Mouse (Mus musculus) heart, adult 11 months (tissue): ENCODE measurements around the gene Ift122.

Experiments used
- DNase-seq: peaks from one replicate; pipeline ENCODE4 v3.0.0; 2022

Ift122 gene

GRCm38 (mm10) chr6:115892363-115892762 lies 39.1 kb downstream of the Ift122 start:
- DNase-seq = peak; percentile 90

DNA sequence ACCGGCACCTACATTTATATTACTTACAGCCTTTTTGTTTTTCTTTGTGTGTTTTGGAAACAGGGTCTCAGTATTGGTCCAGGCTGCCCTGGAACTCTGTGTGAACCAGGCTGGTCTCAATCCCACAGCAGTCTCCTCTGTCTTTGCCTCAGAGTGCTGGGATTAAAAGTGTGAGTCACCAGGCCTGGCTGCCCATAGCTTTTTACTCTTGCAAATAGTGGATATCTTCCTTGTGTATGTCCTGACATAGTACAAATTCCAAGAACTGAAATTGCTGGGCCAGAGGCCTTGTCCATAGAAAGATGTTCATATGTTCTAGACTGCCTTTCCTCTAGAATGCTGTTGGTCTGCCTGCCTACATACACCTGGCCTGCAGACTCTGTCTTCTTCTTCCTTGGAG lies 43.1 kb downstream of the Ift122 start:
- DNase-seq = peak; percentile 90

DNA sequence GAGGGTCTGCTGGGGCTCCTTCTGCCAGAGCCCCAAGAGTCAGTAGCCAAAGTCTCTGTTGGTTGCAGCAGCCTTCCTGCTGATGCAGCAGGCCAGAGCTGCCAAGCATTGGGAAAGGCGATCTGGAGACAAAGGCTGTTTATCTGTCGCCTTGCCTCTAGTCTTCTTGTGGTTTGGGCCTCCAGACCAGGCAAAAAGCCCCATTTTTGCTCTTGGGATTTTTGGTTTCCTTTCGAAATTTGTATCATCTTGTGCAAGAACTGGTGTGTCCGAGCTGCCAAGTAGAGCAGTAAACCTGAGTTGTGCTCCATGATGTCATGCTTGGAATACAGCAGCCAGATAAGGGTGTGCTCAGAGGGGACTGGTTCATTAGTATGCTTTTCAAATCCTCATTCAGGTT lies 43.8 kb downstream of the Ift122 start:
- peak; percentile 98 for DNase-seq

GRCm38 (mm10) chr6:115897926-115898520 lies 44.8 kb downstream of the Ift122 start:
- peak; percentile 91 for DNase-seq

DNA sequence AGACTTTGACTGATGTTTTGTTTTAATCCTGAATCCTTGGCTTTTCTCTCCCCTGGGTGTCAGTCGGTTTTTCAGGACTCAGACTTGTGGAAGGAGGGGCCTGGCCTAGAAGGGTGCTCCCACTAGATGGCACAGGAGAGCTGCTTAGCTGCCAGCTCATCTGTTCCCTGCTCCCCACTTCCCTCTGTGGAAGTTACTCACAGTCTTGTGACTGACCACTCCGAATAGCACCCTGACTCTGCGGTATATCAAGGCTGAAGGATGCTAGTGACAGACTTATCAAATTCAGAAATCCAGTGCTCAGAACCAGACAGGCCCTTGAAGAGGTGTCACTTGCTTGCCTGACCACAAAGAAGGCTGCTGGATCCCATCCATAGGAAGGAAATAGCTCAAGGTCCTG lies 47.8 kb downstream of the Ift122 start:
- DNase-seq = peak; percentile 98

GRCm38 (mm10) chr6:115901489-115901931 lies 48.2 kb downstream of the Ift122 start:
- peak; percentile 99 for DNase-seq

- no peak for DNase-seq
Observed at GRCm38 (mm10) chr6:115902545-115902944, 49.3 kb downstream of the Ift122 start.

GRCm38 (mm10) chr6:115905568-115905967 lies 52.3 kb downstream of the Ift122 start:
- DNase-seq = peak; percentile 98

DNA sequence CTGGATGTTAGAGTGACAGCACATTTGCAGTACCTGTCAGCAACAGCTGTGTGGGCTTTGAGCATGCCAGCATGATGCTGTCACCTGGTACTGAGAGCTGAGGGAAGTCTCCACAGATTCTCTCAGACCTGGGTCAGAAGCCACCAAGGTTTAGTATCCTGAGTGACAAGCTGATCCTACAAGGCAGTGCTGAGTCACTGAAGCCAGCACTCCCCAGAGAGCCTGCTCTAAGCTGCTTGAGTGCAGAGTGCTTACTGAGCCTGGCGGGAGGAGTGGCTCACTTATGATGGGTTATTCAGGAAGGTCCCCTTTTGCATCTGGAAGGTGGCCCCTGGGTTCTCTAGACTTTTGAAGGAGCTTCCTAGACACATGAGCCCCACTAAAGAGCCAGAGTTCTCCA lies 53.2 kb downstream of the Ift122 start:
- no peak for DNase-seq

DNA sequence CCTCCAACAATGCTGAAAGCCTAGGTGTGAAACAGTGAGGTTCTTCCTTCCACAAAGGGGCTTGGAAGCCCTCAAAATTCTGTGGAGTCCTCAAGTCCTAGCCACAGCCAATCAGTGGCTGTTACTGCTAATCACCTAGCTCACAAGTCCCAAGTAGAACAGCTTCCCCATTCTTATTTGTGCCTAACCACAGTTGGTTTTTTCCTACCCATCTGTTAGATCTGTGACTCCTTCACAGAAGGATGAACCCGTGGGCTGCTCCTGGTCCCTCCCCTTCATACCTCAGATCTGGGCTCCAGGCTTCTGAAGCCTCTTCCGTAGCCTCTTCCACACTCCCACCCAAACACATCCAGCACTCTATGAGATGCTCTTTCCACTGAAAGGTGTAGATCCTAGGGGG lies 53.6 kb downstream of the Ift122 start:
- no peak for DNase-seq

- no peak for DNase-seq
Observed at GRCm38 (mm10) chr6:115908421-115908982, 55.2 kb downstream of the Ift122 start.

GRCm38 (mm10) chr6:115909052-115909451 lies 55.8 kb downstream of the Ift122 start:
- no peak for DNase-seq

DNA sequence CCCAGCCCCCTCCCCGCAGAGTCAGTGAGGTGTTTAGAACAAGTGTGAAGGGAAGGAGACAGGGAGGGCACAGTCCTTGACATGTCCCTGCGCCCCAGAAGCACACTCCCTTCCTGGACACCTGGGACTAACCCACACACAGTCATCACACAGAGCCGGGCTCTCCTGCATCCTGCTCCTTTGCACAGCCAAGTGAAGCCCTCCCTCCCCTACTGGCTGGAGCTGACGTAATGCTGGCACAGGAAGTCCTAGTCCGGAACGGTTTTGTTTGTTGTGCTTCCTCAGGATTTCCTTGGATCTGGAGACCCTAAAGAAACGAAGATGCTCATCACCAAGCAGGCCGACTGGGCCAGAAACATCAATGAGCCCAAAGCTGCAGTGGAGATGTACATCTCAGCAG lies 56.7 kb downstream of the Ift122 start:
- peak; percentile 99 for DNase-seq

DNA sequence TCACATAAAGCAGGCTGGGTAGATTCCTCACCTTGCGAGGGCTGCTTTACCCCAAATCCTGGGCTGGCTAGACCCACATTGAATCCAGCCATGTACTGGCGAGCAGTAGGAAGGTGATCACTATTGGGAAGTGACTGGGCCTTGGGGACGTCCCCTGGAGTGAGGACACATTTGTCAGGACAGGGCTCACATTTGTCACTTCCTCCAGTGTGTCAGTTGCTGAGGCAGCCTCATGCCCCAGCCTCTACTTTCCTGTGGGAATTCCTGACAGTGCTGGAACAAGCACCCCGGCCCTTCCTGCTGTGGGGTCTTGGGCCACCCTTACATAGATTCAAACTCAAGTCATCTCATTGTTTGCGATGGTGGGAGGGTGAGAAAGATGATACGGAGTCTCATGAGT lies 58.5 kb downstream of the Ift122 start:
- peak; percentile 96 for DNase-seq

GRCm38 (mm10) chr6:115913482-115913881 lies 60.2 kb downstream of the Ift122 start:
- DNase-seq = no peak

- no peak for DNase-seq
Observed at GRCm38 (mm10) chr6:115914511-115915202, 61.4 kb downstream of the Ift122 start.

DNA sequence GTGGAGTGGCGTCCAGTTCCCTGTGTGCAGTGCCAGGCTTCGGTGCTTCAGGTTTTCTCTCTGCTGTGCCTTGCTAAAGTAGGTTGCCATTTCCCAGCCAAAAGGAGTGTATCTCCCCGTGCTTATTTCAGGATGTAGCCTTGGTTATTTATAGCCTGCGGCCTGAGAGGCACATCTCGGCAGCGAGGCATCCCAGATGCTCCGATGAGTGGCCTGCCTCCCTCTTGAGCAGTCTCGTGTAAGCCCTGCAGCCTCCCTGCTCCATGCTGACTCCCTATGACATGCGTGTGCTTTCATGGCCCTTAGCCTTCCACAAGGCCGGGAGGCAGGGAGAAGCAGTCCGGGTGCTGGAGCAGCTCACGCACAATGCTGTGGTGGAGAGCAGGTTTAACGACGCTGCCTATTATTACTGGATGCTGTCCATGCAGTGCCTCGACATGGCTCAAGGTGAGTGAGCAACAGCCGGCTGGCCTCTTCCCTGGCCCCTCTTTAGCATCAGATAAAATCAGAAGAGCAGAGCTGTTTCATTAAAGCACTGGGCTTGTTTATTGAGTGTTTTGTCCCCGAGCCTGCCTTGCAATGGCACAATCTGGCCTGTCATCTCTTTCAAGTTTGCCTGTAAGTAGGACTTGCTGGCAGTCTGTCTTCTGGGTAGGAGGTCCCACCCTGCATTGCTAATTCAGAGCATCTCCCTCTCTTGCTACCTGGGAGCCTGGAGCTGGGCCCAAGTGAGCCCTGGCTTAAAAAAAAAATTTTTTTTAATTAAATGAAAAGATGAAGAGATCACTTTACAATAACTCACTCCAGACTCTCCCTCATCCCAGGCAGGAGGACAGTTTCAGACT lies 62.6 kb downstream of the Ift122 start:
- DNase-seq = peak; percentile 96

DNA sequence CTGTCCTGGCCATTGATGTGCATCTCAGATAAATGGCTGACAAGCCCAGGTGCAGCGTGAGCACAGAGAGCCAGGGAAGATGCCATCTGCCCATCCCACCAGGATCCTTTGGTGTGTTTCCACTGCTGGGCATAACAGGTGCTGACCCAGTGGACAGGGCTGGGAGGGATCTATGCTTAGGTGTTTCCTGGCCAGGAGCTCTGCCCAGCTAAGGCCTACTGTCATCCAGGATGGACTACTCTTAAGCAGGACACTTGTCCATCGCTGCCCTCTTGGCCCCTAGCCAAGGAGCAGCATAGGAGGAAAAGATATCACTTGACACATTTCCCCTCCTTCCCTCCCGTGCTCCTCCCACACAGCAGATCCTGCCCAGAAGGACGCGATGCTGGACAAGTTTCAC lies 63.3 kb downstream of the Ift122 start:
- no peak for DNase-seq

- no peak for DNase-seq
Observed at GRCm38 (mm10) chr6:115918615-115919014, 65.3 kb downstream of the Ift122 start.

- DNase-seq = no peak
Observed at GRCm38 (mm10) chr6:115919876-115920275, 66.6 kb downstream of the Ift122 start.

DNA sequence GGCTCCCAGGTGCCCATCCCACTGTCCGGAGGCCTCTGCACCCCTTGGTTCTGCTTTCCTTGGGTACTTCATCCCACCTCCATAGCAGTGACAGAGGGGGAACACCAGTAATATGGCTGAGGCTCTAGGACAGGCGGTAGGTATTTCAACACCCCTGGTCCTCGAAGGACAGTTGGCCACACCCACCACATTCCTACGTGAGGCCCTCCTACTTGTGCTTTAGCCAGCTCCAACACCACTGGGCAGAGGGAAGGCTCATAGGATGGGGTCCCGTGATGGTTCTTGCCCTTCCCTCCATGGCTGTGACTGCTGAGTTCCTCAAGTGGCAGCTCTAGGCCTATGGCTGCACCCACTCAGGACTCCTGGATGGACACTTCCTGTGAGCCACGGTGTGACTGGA lies 71.6 kb downstream of the Ift122 start:
- DNase-seq = no peak

GRCm38 (mm10) chr6:115926416-115926815 lies 73.1 kb downstream of the Ift122 start:
- DNase-seq = no peak
